Mouse (Mus musculus) olfactory bulb, adult 2 months (tissue): ENCODE results near the gene Tcf12.

Experiments
- CTCF ChIP-seq: fragments of 200-500 bp; IDR thresholded peaks from 2 replicates; pipeline ENCODE4 v1.5.1; 2012; ENCODE audit warnings: low read depth, mild to moderate bottlenecking, low read length, moderate library complexity; ENCODE audit not compliant: insufficient read depth
- POLR2A ChIP-seq: fragments of 200-500 bp; IDR thresholded peaks from 2 replicates; pipeline ENCODE4 v1.6.1; 2012; ENCODE audit warnings: mild to moderate bottlenecking, low read depth, low read length, moderate library complexity; ENCODE audit not compliant: insufficient read depth

- no peak for TF ChIP-seq CTCF
- no peak for TF ChIP-seq POLR2A
Observed at GRCm38 (mm10) chr9:71874761-71875160, 236.9 kb downstream of the Tcf12 start.
